Mouse (Mus musculus): ENCODE data around the gene Madcam1.

The Madcam1 gene

GRCm38 (mm10) chr10:79713163-79713562, 48.8 kb downstream of the Madcam1 start:
- DNase-seq: no peak

- DNase-seq: no peak
Measured at GRCm38 (mm10) chr10:79714996-79715395, 50.6 kb downstream of the Madcam1 start.

GRCm38 (mm10) chr10:79716254-79716987, 52.1 kb downstream of the Madcam1 start, which contains the start of gene Hcn2:
TSS of gene Hcn2 (plus strand) at chr10:79716634.
- DNase-seq: no peak

GRCm38 (mm10) chr10:79716988-79717355, 52.6 kb downstream of the Madcam1 start:
- DNase-seq: no peak

- DNase-seq: peak; percentile 78
Measured at GRCm38 (mm10) chr10:79717640-79718357, 53.4 kb downstream of the Madcam1 start.

Data from kidney, postnatal 14 days (tissue).